Mouse (Mus musculus): ENCODE results near the gene BC051142.
"Not testable (repeated sequence)": the region's sequence is repeated elsewhere in the genome, so short reads cannot be mapped to it uniquely, and the experiment has no call there.

BC051142 gene

DNA sequence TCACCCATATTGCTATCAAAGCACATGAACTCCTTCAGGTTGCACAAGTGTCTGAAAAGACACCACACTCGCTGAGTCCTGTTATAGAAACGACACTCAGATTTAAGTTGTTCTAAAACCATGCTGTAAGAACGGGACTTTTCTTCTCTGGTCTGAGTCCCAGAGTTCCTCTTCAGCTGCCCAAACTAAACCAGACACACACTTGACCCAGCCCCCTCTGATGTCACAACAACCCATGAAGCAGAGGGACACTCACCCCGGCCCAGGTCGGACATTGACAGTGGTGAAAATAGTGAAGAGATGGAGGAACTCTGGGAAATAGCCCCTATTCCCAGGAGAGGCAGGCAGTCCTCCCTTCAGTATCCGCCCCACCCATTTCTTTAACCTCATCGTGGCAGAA, 7.1 kb upstream of the BC051142 start:
- in situ Hi-C loops (cut with MboI; ENCODE audit: low pct_unique_long_range_greater_than_20kb in 1 of 2, low sequenced_read_pairs in 2 of 2, unreplicated experiment in 1 of 2) = no loop called here

- in situ Hi-C loops (cut with MboI; ENCODE audit: low pct_unique_long_range_greater_than_20kb in 1 of 2, low sequenced_read_pairs in 2 of 2, unreplicated experiment in 1 of 2) = no loop called here
These were observed 6.3 kb upstream of the BC051142 start for GRCm38 (mm10) chr17:34392321-34392720.

GRCm38 (mm10) chr17:34397357-34397756, 1.3 kb upstream of the BC051142 start:
- in situ Hi-C loops (cut with MboI; ENCODE audit: low pct_unique_long_range_greater_than_20kb in 1 of 2, low sequenced_read_pairs in 2 of 2, unreplicated experiment in 1 of 2) = no loop called here

DNA sequence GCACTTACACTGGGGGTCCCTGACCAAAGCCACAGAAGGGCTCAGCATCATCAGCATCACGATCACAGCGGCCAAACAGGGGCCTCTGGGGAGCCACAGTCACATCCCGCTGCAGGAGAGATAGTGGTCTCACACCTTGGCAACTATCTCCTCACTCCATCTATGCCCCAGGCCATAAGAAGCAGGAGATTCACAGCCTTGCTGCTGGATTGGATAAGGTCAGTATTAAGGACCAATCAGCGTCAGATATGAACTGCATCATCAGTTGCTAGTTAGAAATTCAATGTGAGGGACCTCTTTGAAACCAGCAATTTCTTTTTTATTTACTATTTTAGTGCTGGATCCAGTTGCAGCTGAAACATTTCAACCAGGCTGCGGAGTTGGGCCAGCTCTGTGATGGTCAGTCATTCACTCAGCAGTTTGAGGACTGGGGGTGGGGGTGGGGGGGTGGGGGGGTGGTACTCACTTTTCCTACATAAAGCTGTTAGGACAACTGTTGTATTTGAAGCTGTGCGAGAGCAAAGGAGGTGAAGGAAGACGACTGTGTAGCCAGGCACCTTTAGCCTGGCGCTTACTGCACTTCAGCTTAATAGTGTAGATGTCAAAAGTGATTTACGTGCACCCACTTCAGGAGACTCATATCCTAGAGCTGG, 436 bp upstream of the BC051142 start:
- in situ Hi-C loops (cut with MboI; ENCODE audit: low pct_unique_long_range_greater_than_20kb in 1 of 2, low sequenced_read_pairs in 2 of 2, unreplicated experiment in 1 of 2) = no loop called here

GRCm38 (mm10) chr17:34399394-34399715, 735 bp downstream of the BC051142 start:
- in situ Hi-C loops (cut with MboI; ENCODE audit: low pct_unique_long_range_greater_than_20kb in 1 of 2, low sequenced_read_pairs in 2 of 2, unreplicated experiment in 1 of 2) = no loop called here

DNA sequence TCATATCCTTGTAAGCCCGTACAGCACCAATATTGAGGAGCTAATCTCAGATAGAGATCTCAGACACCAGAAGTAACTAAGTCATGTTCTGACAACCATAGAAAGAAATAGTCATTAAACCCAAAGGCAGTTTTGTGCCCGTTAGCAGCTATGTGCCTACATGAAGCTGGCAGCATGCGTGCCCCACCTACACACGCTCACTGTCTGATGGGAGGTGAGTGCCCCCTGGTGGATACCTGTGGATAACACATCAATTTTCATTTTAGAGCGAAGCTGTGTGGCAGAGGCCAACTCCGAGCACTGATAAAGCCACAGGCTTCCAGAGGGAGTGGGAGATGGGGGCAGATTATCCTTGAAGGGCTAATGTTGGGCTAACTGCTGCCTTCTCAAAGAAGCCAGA, 12.5 kb downstream of the BC051142 start:
- in situ Hi-C loops (cut with MboI; ENCODE audit: low pct_unique_long_range_greater_than_20kb in 1 of 2, low sequenced_read_pairs in 2 of 2, unreplicated experiment in 1 of 2) = no loop called here

GRCm38 (mm10) chr17:34420014-34420413, 21.4 kb downstream of the BC051142 start:
- in situ Hi-C loops (cut with MboI; ENCODE audit: low pct_unique_long_range_greater_than_20kb in 1 of 2, low sequenced_read_pairs in 2 of 2, unreplicated experiment in 1 of 2) = no loop called here

GRCm38 (mm10) chr17:34427597-34427996, 29.0 kb downstream of the BC051142 start:
- in situ Hi-C loops (cut with MboI; ENCODE audit: low pct_unique_long_range_greater_than_20kb in 1 of 2, low sequenced_read_pairs in 2 of 2, unreplicated experiment in 1 of 2) = no loop called here

GRCm38 (mm10) chr17:34437120-34437519, 38.5 kb downstream of the BC051142 start:
- in situ Hi-C loops (cut with MboI; ENCODE audit: low pct_unique_long_range_greater_than_20kb in 1 of 2, low sequenced_read_pairs in 2 of 2, unreplicated experiment in 1 of 2) = no loop called here

GRCm38 (mm10) chr17:34437606-34438005, 39.0 kb downstream of the BC051142 start:
- in situ Hi-C loops (cut with MboI; ENCODE audit: low pct_unique_long_range_greater_than_20kb in 1 of 2, low sequenced_read_pairs in 2 of 2, unreplicated experiment in 1 of 2) = no loop called here

DNA sequence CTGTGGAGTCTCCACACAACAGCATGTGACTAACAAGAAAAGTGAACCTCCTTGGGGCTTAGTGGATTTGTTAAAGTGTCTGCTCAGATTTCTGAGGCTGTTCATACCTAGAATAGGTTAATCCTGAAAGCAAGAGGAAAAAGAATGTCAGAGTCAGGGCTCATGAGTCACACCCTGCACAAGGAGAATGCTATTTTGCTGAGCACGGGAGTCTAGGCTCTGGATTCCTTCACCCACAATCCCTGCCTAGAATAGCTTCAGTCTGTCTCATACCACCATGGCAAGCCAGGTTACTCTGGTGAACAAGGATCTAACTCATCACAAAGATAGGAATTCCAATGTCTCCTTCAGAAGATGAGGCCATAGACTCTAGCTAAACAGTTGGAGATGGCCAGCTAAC, 40.0 kb downstream of the BC051142 start:
- in situ Hi-C loops (cut with MboI; ENCODE audit: low pct_unique_long_range_greater_than_20kb in 1 of 2, low sequenced_read_pairs in 2 of 2, unreplicated experiment in 1 of 2) = no loop called here

GRCm38 (mm10) chr17:34439795-34440194, 41.2 kb downstream of the BC051142 start:
- in situ Hi-C loops (cut with MboI; ENCODE audit: low pct_unique_long_range_greater_than_20kb in 1 of 2, low sequenced_read_pairs in 2 of 2, unreplicated experiment in 1 of 2) = loop anchor here in 1 of 2 experiments (10.0 kb wide), 1 partner anchor 115 kb away; no protein-coding TSS in a partner anchor

GRCm38 (mm10) chr17:34441990-34442389, 43.4 kb downstream of the BC051142 start:
- in situ Hi-C loops (cut with MboI; ENCODE audit: low pct_unique_long_range_greater_than_20kb in 1 of 2, low sequenced_read_pairs in 2 of 2, unreplicated experiment in 1 of 2) = loop anchor here in 1 of 2 experiments (10.0 kb wide), 1 partner anchor 113 kb away; no protein-coding TSS in a partner anchor

GRCm38 (mm10) chr17:34448473-34449041, 49.9 kb downstream of the BC051142 start:
- in situ Hi-C loops (cut with MboI; ENCODE audit: low pct_unique_long_range_greater_than_20kb in 1 of 2, low sequenced_read_pairs in 2 of 2, unreplicated experiment in 1 of 2) = loop anchor here in 1 of 2 experiments (10.0 kb wide), 1 partner anchor 106 kb away; no protein-coding TSS in a partner anchor

DNA sequence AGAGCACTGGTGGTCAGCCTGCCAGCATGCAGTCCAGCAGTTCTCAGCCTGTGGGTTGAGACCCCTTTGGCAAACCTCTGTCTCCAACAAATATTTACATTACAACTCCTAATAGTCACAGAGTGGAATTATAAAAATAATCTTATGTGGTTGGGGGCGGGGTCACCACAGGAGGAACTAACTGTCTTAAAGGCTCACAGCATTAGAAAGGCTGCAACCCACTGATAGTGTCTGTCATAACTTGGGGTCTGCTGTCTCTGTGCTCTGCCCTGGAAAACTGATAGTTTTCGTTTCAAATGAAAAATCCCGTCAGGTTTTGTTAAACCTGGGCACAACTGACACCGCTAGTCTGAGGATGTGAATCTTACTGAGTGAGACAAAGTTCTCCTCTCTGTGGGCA, 59.0 kb downstream of the BC051142 start:
- in situ Hi-C loops (cut with MboI; ENCODE audit: low pct_unique_long_range_greater_than_20kb in 1 of 2, low sequenced_read_pairs in 2 of 2, unreplicated experiment in 1 of 2) = no loop called here

- in situ Hi-C loops (cut with MboI; ENCODE audit: low pct_unique_long_range_greater_than_20kb in 1 of 2, low sequenced_read_pairs in 2 of 2, unreplicated experiment in 1 of 2) = no loop called here
These were observed 60.6 kb downstream of the BC051142 start for GRCm38 (mm10) chr17:34459255-34459654.

DNA sequence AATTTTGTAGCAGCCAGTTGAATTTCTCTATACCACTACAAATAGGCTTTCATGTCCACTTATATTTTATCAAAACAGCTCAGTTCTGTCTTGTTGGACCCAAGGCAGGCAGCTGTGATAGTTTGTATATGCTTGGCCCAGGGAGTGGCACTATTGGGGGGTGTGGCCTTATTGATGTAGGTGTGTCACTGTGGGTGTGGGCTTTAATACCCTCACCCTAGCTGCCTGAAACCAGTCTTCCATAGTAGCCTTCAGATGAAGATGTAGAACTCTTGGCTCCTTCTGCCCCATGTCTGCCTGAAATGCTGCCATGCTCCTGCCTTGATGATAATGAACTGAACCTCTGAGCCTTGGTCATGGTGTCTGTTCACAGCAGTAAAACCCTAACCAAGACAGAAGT, 67.3 kb downstream of the BC051142 start:
- in situ Hi-C loops (cut with MboI; ENCODE audit: low pct_unique_long_range_greater_than_20kb in 1 of 2, low sequenced_read_pairs in 2 of 2, unreplicated experiment in 1 of 2) = not testable (repeated sequence)

DNA sequence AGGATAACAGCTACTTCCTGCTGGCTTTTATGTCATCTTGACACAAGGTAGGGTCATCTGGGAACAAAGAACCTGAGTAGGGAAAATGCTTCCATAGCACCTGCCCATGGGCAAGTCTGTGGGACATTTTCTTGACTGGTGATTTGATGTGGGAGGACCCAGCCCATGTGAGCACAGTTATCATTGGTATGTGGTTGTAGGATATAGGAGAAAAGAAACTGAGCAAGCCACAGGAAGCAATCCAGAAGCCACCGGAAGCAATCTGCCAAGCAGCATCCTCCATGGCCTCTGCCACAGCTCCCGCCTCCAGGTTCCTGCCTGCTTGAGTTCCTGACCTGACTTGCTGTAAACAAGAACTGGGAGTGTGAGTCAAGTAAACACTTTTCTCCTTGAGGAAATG, 71.9 kb downstream of the BC051142 start:
- in situ Hi-C loops (cut with MboI; ENCODE audit: low pct_unique_long_range_greater_than_20kb in 1 of 2, low sequenced_read_pairs in 2 of 2, unreplicated experiment in 1 of 2) = no loop called here

GRCm38 (mm10) chr17:34475060-34475459, 76.4 kb downstream of the BC051142 start:
- in situ Hi-C loops (cut with MboI; ENCODE audit: low pct_unique_long_range_greater_than_20kb in 1 of 2, low sequenced_read_pairs in 2 of 2, unreplicated experiment in 1 of 2) = no loop called here

DNA sequence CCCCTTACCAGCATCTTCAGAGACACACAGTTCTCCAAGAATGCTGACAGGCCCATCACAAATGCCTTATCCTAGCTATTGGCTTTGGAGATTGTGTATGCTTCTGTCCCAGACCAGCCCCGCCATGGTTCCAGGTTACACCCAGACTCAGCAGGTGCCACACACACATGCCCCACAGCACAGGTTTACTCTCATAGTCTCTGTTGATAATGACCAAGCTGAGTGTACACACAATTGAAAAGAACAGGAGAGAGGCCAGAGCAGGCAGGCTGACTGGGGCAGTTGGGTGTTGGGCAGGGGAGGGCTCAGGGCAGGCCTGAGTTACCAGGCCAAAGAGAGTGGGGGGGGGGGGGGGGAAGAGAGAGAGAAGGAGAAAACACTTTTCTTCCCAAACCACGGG, 77.8 kb downstream of the BC051142 start:
- in situ Hi-C loops (cut with MboI; ENCODE audit: low pct_unique_long_range_greater_than_20kb in 1 of 2, low sequenced_read_pairs in 2 of 2, unreplicated experiment in 1 of 2) = no loop called here

Measured in mouse embryonic stem cell (cell line).